Mouse (Mus musculus) thymus, adult 2 months (tissue): Measurements from ENCODE around the gene Ntn1. TPM values are rescaled to one million over a fixed set of nuclear protein-coding genes. Genes with fewer than 3 reads are reported as not detected.

Source experiments
- DNase-seq: peaks from one replicate; pipeline ENCODE4 v3.0.0; 2021
- H3K27ac ChIP-seq: fragments of 200-500 bp; 2 replicates; pipeline ENCODE4 v1.5.1; 2012; ENCODE audit warnings: low read length, control low read depth; ENCODE audit not compliant: control insufficient read depth, insufficient read depth
- H3K27me3 ChIP-seq: fragments of 200-500 bp; 2 replicates; pipeline ENCODE4 v1.6.1; 2012; ENCODE audit warnings: mild to moderate bottlenecking, low read length, moderate library complexity, mixed read lengths; ENCODE audit not compliant: control insufficient read depth, insufficient read depth
- H3K36me3 ChIP-seq: fragments of 200-500 bp; 2 replicates; pipeline ENCODE4 v1.6.1; 2012; ENCODE audit warnings: mild to moderate bottlenecking, low read length, moderate library complexity; ENCODE audit not compliant: control insufficient read depth, insufficient read depth
- H3K4me1 ChIP-seq: fragments of 200-500 bp; replicated peaks from 2 replicates; pipeline ENCODE4 v1.6.1; 2012; ENCODE audit warnings: low read length; ENCODE audit not compliant: control insufficient read depth, insufficient read depth
- H3K4me3 ChIP-seq: fragments of 200-500 bp; 2 replicates; pipeline ENCODE4 v1.5.1; 2012; ENCODE audit warnings: mild to moderate bottlenecking, low read length, control low read depth, moderate library complexity; ENCODE audit not compliant: control insufficient read depth, insufficient read depth
- CTCF ChIP-seq: fragments of 200-500 bp; IDR thresholded peaks from 2 replicates; pipeline ENCODE4 v1.5.1; 2012; ENCODE audit warnings: mild to moderate bottlenecking, control low read depth, low read length, moderate library complexity, borderline replicate concordance; ENCODE audit not compliant: control insufficient read depth, poor library complexity, insufficient read depth; ENCODE audit errors: extremely low read depth
- POLR2A ChIP-seq: fragments of 200-500 bp; IDR thresholded peaks from 2 replicates; pipeline ENCODE4 v1.6.1; 2012; ENCODE audit warnings: mild to moderate bottlenecking, low read length, control low read depth, moderate library complexity; ENCODE audit not compliant: control insufficient read depth, poor library complexity, insufficient read depth; ENCODE audit errors: extremely low read depth
- WGBS: fragments of 180-500 bp; shearing (Covaris S2); methylation state at CpG from one replicate; pipeline ENCODE4 v1.1.7; 2018; 5-methylcytosine and 5-hydroxymethylcytosine counted together
- polyA plus RNA-seq: library from polyadenylated mRNA; depleted of rRNA; stranded (reverse); fragments of >200 nt; gene quantifications from 2 replicates; pipeline ENCODE4 v1.2.3, GENCODE M21; 2012

The Ntn1 gene
- polyA plus RNA-seq, 1 experiment: 16.6 TPM

GRCm38 (mm10) chr11:68340366-68340765, 60.3 kb downstream of the Ntn1 start:
- no peak overlapping the region for H3K4me3 ChIP-seq
- no peak overlapping the region for H3K27ac ChIP-seq
- H3K4me1 ChIP-seq: no peaks in the 10 kb centered on the region
- 88% methylated on average over 3 of the region's 3 CpGs for WGBS
- no peak for TF ChIP-seq POLR2A
- TF ChIP-seq CTCF: no peak
- no peaks in the 10 kb centered on the region for H3K36me3 ChIP-seq
- no peaks in the 10 kb centered on the region for H3K27me3 ChIP-seq
- DNase-seq: no peak

- WGBS: 97% methylated on average over 13 of the region's 13 CpGs
- DNase-seq: no peak
- Histone ChIP-seq H3K4me1 (peaks cover 3% of the 10 kb centered on the region), H3K36me3 (no peaks in the 10 kb centered on the region), H3K4me3 (no peak overlapping the region), H3K27me3 (no peaks in the 10 kb centered on the region), H3K27ac (no peak overlapping the region)
- TF ChIP-seq CTCF (no peak), POLR2A (no peak)
Observed at GRCm38 (mm10) chr11:68339856-68340255, 60.8 kb downstream of the Ntn1 start.

DNA sequence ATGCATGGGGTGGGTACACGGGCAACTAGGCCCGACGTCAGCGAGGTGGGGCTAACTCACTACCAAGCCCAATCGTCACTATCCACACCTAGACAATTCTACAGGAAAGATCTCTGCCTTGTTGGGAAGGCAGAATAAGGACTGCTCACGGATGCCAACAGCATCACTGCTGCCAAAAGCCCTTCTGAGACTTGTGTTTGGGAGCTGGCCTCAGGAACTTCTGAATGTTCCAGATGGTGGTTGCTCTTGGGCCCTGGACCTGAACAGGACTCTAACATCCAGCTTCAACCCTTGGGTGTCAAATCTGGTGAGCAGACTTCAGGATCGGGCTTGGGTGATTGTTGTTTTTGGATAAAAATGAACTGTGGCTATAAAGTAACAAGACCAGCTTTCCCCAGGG, 61.3 kb downstream of the Ntn1 start:
- Histone ChIP-seq H3K27ac (no peak overlapping the region), H3K4me1 (peaks cover 8% of the 10 kb centered on the region), H3K27me3 (no peaks in the 10 kb centered on the region), H3K4me3 (no peak overlapping the region), H3K36me3 (no peaks in the 10 kb centered on the region)
- 83% methylated on average over 7 of the region's 7 CpGs for WGBS
- TF ChIP-seq CTCF (no peak), POLR2A (no peak)
- no peak for DNase-seq

GRCm38 (mm10) chr11:68331676-68332265, 68.9 kb downstream of the Ntn1 start:
- no peak overlapping the region for H3K27ac ChIP-seq
- H3K36me3 ChIP-seq: no peaks in the 10 kb centered on the region
- TF ChIP-seq POLR2A: no peak
- TF ChIP-seq CTCF: no peak
- H3K27me3 ChIP-seq: no peaks in the 10 kb centered on the region
- no peak overlapping the region for H3K4me3 ChIP-seq
- H3K4me1 ChIP-seq: peaks cover 11% of the 10 kb centered on the region
- no peak for DNase-seq
- WGBS: 93% methylated on average over 13 of the region's 13 CpGs

DNA sequence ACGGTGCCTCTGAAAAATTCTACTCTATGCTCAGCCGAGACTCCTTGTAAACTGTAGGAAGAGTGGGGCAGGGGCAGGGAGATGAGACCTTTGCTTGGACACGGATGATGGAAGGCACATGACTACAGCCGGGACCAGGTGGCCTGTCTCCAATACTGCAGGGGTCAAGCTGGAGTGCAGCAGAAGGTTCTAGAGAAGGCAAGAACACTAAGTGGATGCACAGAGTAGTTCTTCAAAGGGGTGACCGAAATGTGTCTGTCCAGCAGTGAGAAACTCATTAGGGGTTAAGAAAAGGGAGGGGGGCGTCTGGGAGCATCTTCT, 69.5 kb downstream of the Ntn1 start:
- Histone ChIP-seq H3K4me1 (peaks cover 11% of the 10 kb centered on the region), H3K4me3 (no peak overlapping the region), H3K27ac (no peak overlapping the region), H3K36me3 (no peaks in the 10 kb centered on the region), H3K27me3 (no peaks in the 10 kb centered on the region)
- TF ChIP-seq CTCF: no peak
- TF ChIP-seq POLR2A: no peak
- 96% methylated on average over 6 of the region's 6 CpGs for WGBS
- DNase-seq: no peak

DNA sequence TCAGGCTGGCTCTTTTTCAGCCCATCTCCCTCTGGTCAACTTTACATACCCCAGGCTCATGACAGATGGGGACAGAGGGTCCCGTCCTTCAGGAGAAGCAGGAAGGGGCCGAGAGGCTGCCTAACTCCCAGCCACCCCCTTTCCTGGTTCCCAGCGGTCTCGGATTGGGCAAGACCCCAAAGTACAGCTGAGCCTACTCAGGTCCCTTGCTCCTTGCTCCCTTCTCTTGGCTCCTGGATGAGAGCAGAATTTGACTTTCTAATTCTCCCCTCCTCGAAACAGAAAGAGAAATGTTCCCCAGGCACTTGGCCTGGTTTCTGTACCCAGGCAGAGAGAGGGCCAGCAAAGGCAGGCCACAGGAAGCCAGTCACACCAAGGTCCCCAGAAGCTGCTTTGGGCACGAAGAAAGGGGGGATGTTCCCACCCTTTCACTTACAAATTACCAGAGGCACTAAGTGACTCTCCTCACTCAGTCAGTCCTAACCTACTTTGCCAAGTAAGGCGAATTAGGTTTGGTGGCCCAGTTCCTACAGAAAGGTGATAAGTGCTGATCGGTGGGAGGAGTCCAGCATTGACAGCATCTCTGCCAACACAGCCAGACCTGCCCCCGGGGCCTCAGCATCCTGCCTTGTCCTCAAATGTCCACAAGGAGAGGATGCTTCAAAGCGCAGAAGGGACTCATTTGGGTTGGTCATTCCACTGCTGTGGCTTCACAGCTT, 70.1 kb downstream of the Ntn1 start:
- no peak for DNase-seq
- WGBS: 84% methylated on average over 10 of the region's 10 CpGs
- Histone ChIP-seq H3K4me3 (no peak overlapping the region), H3K27ac (no peak overlapping the region), H3K27me3 (no peaks in the 10 kb centered on the region), H3K4me1 (peaks cover 11% of the 10 kb centered on the region), H3K36me3 (no peaks in the 10 kb centered on the region)
- TF ChIP-seq CTCF: no peak
- TF ChIP-seq POLR2A: no peak

- TF ChIP-seq POLR2A (no peak), CTCF (no peak)
- H3K27me3 ChIP-seq: no peaks in the 10 kb centered on the region
- WGBS: 82% methylated on average over 2 of the region's 2 CpGs
Observed at GRCm38 (mm10) chr11:68324863-68325262, 75.8 kb downstream of the Ntn1 start.

More at GRCm38 (mm10) chr11:68324863-68325262, 75.8 kb downstream of the Ntn1 start:
- Histone ChIP-seq H3K36me3 (no peaks in the 10 kb centered on the region), H3K27ac (no peak overlapping the region), H3K4me1 (no peaks in the 10 kb centered on the region), H3K4me3 (no peak overlapping the region)
- no peak for DNase-seq
